Mouse (Mus musculus): ENCODE measurements around the gene Gm13043.
"Not testable (repeated sequence)": the region's sequence is repeated elsewhere in the genome, so short reads cannot be mapped to it uniquely, and the experiment has no call there.

The Gm13043 gene

GRCm38 (mm10) chr4:143511043-143511442 lies at the start of gene Gm13043:
Gene Gm13043 (plus strand): TSS chr4:143511343.
- no peak for DNase-seq

- not testable (repeated sequence) for DNase-seq
Observed at GRCm38 (mm10) chr4:143535654-143536053, 24.5 kb downstream of the Gm13043 start, which contains the start of gene Gm13040. Gene Gm13040 (plus strand): TSS chr4:143535954.

GRCm38 (mm10) chr4:143551400-143551799 lies 40.3 kb downstream of the Gm13043 start, which contains the start of the genes BC080695 and Gm13057:
Gene BC080695 (plus strand): TSS chr4:143551700.
Gene Gm13057 (plus strand): TSS chr4:143551709.
- not testable (repeated sequence) for DNase-seq

Measured in cerebellum, adult 9-11 months (tissue).